Mouse (Mus musculus) cerebellum, adult 2 months (tissue): ENCODE measurements at regions not wholly inside any gene's neighbourhood (a gene's known extent, or its start where the extent isn't known, plus 50 kb on each side); places are given as distances from the start of the nearest gene placed in this dataset.

Experiments
- CTCF ChIP-seq: fragments of 200-500 bp; IDR thresholded peaks from 2 replicates; pipeline ENCODE4 v1.5.1; 2011; ENCODE audit warnings: low read depth, mild to moderate bottlenecking, control low read depth, low read length, moderate library complexity, borderline replicate concordance; ENCODE audit not compliant: insufficient read depth
- POLR2A ChIP-seq: fragments of 200-500 bp; IDR thresholded peaks from 2 replicates; pipeline ENCODE4 v1.6.1; 2011; ENCODE audit warnings: low read length, control low read depth, borderline replicate concordance; ENCODE audit not compliant: insufficient read depth

DNA sequence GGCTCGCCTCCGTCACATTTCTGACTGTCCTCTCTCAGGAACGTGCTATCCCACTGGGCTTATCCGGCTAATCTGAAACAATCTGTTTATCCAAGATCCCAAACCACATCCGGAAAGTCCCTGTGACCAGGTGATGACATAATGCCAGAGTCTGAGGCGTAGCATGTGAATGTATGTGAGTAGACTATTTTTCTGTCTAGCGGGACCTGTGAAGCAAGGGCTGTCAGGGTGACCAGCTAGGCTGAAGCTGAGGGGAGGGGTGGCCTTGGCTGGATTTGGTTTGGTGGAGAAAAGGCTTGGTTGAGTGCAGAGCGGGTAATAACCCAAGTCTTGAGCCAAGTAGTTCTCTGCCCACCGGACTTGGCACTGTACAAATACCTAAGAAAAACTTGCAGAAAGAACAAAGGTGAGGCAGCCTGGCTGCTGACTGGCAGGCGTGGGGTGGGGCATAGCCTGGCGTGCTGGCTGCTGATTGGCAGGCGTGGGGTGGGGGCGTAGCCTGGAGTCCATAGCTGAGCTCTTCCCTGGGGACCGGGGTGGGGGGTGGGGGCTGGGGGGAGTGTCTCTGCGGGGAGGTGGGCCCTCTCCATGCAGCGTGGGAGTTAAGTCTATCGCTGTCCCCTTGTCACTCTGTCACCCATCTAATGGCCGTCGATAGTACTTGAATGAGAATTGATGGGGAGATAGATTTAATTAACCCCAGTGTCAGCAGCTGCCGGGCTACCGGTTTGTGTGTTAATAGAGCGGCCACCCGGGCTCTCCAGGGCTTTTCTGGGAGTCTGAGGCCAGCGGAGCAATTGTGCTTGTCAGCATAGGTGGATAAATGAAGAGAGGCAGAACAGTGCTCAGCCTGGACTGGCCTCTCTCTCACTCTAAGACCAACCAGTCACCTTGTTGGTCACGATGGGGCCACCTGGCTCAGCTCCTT is 54.2 kb upstream of the Unc5b start:
- no peak for TF ChIP-seq CTCF
- no peak for TF ChIP-seq POLR2A
